Mouse (Mus musculus) adrenal gland, adult 8-10 months (tissue): ENCODE results near the gene Ubl3. TPM values are rescaled to one million over a fixed set of nuclear protein-coding genes. Genes with fewer than 3 reads are reported as not detected.

Source experiments
- DNase-seq: peaks from one replicate; pipeline ENCODE4 v3.0.0; 2022
- total RNA-seq, 4 experiments: library from RNA; stranded (reverse); gene quantifications; 2 replicates each; pipeline ENCODE4 v1.2.4; 2022

The Ubl3 gene
- total RNA-seq, 4 experiments from 2014 or later = 150 to 176 (median 164) TPM

DNA sequence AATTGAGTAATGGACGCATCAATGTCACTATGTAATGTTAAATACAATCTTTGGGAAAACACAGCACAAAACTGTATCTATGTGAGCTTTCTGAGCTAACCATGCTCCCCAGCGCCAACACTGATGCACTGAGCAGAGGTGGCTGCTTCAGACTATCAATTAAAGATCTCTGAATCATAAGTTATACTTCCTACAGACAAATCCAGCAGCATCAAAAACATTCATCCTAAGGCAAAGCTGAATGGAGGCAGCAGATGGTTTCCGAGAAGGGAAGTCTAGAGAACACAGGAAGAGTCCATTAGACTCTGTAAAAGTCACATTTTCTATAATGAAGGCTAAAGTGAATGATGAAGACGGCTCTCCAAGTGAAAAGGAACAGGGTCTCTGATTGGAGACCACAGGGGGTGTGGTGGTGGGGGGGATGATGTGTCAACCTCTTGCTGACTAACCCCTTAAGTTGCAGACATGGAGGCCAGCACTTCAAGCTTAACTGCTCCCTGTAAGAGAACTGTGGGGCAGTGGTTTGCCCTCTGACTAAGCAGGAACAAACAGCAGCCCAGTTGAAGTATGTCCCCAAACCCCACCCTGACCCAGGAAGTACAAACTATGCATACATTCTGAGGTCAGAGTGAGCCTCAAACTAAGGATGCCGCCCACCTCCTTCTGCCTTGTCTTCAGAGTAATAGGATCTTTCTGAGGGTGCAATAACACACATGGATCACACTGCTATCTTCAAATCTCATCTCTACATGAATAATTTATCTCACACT is 29.2 kb downstream of the Ubl3 start:
- no peak for DNase-seq

DNA sequence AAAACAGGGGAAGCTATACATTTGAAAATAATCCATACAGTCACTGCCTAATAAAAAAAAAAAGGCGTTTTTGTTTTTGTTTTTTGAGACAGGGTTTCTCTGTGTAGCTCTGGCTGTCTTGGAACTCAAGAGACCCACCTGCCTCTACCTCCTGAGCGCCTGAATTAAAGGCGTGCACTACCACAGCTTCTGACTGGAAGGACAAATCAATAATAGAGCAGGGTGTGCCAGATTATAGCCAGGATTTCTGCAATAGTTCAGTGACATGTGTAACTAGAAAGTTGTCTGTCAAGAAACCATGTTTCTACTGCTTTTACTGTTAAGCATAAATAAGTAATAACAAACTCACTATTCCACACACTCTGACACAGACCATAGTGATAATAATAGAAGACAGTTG is 30.2 kb downstream of the Ubl3 start:
- DNase-seq = no peak

DNA sequence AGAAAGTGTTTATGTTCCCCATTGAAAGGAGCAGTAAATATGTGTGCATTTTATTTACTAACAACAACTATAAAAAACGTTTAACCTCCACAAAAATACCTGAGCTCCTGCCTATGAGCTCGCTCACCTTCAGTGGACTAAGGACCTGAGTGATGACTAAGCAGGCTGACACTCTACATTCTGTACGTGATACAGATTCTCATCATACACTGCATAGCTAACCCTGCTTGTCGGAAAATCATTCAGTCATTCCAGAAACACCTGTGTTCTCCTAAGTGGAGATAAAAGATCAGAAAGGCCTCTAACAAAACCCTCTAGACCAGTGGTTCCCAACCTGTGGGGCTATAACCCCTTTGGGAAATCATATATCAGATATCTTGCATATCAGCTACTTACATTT is 35.1 kb downstream of the Ubl3 start:
- no peak for DNase-seq

DNA sequence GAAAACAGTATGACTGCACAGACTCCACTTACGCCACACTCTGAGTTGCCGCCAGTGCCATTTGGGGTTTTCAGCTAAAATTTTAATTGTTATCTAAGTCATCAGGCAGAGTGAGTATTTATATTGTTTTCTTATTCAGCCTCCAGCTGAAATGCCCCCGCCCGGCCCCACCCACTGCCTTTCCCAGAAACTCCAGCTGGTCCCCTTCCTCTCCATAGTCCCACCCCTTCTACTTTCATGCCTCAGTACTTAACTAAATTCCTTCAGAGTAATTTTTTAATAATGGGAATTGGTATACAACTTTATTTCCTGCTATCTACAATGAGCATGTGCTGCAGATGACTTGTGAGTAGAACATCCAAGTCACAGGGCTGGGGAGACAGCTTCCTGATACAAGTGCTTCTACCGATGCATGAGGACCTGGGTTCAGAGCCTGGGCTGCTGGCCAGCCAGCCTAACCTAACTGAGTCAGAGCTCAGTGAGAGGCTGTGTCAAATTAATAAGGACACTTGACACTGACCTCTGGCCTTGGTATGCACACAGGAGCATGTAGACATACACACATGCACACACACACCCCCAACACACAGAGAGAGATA is 40.4 kb downstream of the Ubl3 start:
- no peak for DNase-seq

DNA sequence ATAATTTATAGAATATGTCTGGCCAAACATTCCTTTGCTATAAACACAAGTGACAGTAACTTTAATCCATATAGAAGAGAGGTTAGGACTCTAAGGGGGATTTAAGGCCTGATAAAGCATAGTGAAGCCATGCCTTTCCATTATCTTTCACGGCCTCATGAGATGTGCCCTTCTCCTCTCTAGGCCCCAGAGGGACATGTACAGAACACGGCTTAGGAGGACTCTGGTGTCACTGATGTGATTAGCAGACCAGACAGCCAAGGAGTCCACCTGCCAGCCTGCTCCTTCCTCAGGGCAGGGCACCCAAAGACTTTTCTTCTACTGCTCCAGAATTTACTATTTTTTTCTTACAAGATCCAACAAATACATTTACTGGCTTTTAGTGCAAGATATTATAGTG is 42.3 kb downstream of the Ubl3 start:
- no peak for DNase-seq

DNA sequence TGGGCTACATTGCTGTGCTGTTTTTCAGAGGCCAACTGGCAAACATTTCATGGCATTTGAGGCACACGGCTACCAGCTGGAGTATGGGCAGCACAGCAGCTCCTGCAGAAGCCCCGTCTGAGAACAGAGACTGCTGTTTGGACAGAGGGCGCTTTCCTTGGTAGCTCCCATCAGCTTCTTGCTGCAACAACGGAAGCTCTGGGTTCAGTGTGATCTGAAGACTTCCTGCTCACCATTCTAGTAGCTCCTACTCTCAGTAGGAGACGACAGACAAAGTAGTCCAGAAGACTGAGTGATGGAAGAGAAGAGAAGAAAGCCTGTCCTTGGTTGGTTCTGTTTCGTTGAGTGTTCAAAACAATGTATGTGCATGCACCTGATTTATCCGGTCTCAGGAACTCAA is 42.9 kb downstream of the Ubl3 start:
- DNase-seq = no peak

DNA sequence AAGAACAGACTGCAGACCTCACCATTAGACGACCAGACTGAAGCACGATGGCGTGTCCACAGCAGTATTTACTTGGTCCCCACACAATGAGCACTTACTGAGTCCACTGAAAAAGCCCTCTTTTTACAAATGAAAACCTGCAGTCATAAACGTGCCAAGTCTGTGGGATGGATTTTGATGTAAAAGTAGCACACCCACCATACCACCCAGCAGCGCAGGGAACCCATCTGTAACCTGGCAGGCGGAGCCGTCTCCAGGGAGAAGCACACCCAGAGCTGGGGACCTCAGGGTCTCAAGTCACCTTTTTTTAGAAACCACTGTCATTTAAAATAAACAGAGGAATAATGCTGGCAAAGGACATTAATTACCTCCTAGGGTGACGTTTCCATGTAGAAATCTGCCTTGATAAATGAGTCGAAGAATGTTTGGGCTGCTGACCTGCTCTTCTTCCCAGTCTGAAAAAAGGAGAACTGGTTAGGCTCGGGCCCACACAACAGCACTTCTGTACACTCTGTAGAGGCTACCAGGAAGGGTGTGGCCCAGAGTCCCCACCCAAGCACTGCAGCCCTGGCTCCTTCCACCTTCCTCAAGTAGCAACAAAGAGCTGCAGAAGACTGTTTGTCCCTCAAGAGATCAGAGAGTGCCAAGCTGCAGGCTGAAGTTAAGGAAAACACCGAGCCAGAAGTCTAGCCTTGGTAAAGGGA is 43.5 kb downstream of the Ubl3 start:
- no peak for DNase-seq

DNA sequence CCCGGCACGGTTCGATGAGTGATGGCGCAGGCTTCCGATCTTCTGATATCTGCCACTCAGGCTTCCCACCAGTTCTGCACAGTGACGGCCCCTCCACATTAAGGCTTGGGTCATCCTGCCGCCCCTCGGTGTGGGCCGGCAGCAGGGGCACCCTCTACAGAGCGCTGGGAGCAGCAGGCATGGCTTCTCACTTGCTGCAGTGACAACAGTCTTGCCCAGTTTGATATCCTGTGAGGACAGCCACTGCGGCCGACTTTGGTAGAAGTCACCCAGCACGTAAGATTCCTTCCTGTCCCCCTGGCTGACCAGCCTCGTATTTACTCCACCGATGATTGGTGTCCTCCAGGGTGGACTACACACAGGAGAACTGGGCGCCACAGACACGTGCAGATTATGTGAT is 47.2 kb downstream of the Ubl3 start:
- no peak for DNase-seq

DNA sequence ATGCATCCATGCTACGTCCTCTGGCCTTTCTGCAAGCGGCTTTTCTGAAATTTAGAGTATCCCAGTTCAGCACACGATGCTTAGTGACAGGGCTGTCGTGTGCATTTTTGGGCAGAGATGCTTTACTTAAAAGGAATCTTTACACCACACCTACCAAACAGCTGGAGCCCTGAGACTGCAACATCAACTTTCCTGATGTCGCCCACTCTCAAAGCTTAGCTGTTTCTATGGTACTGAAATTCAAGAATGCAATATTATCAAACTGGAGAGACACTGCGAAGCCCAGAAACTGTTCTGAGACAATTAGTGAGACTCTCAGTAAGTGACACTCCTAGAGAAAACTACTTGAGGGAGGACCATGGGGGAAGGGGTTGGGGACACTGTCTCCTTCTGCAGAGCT is 50.4 kb downstream of the Ubl3 start:
- DNase-seq = no peak

DNA sequence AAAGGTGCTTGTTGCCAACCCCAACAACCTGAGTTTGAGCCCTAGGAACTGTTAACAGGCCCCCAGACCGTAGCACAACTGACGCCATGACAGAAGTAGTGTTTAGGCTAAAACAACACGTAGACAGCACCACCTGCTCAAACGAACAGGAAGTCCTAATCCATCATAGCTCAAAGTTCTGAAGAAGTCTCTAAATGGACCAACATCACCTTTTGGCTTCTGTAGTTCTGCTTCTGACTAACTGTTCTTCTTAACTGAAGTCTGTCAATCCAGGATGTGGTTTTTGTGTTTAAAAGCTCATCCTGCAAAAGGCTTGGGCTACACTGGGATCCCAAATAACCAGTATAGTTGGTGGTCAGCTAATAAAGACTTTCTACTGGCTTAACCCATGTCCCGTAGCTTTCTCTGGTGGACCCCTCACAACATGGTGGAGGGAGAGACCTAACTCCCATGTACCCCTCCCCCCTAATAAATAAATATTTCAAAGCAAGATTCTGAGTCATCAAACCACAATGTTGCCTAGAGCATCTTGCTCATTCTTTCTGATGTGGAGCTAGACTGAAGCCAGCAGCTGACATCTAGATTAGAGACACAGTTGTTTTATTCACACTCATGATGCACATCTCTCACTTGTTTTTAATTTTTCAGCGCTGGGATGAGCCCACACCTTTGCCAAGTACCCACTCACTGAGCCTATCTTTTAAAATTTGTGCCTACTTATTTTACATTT is 51.2 kb downstream of the Ubl3 start:
- no peak for DNase-seq

DNA sequence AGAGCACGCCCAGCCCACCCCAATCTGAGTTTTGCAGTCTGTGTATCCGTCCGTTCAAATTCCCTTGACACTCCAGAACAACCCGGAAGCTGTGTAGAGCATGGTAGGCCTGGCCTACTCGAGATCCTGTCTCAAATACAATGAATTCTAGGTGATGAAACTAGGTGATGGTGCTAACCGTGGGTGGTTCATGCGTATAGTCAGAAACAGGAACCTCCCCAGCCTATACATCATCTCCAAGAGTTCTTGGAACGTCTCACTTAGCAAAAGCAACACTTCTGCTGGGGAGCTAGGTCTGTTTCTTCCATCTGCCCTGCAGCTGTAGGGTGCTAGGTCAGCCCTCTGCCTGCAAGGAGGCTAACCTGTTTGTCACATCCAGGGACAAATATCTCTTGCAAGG is 52.1 kb downstream of the Ubl3 start:
- DNase-seq = no peak

DNA sequence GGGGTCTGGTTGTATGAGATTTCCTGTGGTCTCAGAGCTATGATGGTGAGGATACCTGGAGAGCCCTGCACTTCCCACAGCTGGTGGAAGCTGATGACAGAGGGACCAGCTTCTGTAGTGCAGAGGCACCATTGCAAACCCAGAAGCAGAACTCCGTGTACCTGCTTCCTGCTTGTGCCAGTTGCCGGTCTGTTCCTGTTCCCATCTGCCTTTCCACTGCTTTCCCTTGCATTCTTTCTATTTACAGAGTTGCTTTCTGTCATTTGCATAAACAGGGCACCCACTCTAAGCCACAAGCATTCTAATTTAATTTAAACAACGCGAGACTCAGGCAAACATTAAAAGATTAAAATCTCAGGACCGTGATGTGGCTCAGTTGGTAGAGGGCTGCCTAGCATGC is 53.0 kb downstream of the Ubl3 start:
- no peak for DNase-seq

DNA sequence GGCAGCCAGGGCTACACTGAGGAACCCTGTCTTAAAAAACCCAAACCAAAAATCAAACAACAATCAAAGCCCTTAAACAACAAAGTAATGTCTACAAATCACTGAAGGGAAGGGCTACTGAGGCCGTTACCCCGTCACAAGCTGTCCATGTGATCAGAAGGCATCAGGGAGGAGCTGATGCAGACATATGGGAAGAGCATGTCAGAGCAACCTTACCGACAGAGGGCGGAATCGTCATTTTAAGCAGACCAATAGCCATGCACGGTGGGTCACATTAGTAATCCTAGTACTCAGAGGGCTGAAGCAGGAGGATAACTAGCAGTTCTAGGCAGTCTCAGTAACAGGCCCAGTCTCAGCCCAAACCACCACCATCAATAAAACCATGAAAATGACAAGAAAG is 56.6 kb downstream of the Ubl3 start:
- no peak for DNase-seq

DNA sequence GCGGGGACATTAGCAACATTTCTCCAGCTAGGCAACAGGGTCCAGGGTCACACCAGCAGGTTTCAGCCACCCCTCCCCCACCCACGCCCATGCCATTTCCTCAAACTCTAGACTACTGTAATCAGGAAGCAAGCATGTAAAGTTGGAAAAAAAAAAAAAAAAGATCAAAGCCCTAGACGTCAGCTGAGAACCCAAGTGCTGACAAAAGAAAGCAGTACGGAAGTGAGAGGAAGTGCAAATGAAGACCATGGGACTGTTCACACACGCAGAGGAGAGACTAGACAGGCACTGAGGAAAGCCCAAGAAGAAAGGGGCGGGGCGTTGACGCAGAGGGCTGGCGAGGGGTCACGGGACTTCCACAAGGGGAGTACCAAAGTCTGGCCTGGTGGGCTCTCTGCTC is 57.4 kb downstream of the Ubl3 start:
- DNase-seq = no peak

DNA sequence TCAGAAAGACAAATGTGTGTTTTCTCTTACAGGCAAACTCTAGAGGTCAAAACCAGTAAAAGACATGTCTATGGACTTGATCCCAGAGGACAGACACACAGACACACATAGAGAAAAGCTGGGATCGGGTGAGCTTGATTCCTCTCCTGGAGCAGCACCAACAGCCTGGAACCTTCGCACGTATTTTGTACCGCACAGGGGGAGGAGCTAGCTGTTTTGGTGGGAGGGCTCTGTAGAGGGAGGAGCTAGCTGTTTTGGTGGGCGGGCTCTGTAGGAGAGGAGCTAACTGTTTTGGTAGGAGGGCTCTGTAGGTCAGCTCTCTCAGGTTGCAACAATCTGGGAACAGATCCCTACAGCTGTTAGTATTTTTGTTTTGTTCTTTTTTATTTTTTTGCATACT is 58.3 kb downstream of the Ubl3 start:
- no peak for DNase-seq

DNA sequence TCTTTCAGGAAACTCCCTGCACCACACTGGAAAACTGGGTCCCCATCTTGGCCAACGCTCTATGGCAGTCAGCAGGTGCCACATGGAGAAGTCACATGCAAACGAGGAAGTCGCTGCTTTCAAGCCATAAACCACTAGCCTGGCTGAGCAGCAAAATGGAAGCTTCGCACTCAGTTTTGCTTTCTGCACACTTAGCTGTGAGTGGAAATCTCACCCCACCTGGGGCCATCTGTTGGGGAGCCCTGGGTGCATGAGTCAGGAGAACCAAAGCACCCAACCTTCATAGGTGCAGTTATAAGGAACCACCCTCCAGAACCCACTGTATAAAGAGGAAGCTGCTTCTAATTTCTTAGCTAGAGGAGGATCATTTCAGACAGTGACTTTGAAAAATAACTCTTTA is 59.6 kb downstream of the Ubl3 start:
- no peak for DNase-seq

DNA sequence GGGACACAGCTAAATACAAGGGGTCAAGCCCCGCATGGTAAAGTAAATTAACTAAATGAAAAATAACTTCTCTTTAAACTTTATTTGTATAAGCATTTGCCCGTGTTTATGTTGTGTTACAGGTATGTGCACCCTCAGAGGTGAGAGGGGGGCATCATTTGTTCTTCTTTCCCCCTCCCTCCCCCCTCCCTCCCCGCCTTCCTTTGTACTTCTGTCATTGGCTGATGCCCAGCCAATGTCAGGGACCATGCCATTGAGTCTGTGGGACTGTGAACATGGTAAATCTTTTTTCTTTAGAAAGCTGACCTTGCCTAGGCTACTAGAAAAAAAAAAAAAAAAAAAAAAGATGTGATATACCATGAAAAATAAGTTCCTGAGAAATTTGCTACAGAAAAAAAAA is 62.2 kb downstream of the Ubl3 start:
- DNase-seq = no peak

DNA sequence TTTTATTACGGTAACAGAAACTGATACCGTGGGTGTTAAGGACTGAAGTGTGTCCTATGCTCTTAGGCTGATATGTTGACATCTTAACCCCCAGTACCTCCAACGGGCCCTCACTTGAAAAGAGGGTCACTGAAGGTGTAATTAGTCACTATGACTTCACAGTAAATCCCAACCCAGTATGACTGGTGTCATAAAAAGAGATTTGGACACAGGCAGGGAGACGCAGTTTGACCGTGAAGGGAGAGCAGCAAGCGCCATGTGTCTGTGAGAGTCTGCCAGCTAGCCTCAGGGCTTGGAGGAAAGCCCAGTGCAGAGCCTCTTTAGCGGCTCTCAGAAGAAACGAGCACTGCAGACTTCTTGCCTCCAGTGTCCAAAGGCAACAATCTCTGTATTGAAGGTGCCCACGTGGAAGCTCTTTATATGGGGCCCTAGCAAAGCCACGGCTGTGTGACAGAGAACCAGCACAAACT is 62.8 kb downstream of the Ubl3 start:
- DNase-seq = peak; percentile 40

DNA sequence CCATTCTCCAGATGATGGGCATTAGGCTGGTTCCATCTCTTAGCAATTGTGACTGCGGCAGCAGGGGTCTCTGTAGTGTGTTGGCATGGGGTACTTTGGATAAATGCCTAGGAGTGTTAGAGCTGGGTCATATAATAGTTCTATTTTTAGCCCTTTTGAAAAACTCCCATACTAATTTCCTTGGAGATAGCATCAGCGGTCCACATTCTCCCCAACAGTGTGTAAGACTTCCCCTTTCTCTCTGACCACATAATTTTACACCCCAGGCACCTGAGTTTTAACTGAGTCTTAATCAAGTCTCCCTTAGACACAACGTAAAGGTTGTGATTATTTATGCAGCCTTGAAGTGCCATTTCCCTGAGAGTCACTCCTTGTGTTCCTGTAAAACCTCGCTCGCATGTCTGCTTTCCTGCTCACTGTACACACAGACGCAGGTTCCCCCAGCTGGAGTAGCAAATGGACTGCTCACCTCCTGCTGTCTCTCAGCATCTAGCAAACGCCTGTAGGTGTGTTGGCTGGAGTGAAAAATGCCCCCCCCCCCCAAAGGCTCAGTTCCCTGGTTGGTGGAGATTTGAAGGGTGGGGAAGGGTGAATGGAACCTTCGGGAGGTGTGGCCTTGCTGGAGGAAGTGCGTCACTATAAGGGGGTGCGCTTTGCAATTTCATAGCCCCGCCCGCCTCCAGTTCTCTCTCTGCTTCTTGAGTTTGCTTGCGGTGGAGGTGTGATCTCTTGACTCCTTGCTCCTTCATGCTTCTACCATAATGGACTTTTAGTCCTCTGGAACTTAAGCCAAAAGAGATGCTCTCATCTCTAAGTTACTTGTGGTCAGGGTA is 63.5 kb downstream of the Ubl3 start:
- DNase-seq = peak; percentile 23

DNA sequence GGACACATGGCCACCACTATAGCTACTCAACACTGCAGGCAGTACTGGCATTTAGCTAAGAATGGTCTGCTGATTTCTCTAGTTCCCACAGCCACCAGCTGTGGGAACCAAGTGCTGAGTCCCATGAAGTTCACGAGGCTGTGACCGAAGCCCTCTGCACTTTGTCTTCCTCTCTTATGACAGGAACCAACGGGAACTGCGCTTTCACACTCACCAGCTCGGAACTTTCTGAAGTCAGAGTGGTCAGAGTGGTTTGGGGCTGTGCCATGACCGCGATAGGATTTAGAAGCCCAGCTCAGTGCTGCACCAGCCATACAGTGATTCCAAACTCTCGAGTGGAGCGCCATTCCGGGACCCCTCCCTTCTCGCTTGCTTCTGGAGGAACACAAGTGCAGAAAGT is 66.4 kb downstream of the Ubl3 start:
- DNase-seq = no peak

DNA sequence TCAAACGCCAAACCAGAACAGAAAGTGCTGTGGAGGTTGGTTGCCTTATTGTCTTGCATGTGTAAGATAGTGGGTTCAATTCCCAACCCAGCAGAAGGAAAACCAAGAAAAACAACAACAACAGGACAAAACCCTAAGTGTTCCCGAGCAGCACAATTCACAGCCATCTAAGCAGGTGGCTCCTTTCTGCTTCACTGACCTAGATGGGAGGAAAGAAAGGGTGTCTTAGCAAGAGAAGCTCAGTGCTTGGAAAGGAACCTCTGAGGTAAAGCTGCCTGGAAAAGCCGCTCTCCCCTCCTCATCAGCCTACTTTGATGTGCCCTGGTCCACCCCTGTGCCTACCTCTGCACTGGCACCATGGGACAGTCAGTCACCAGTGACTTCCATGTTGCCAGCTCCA is 70.8 kb downstream of the Ubl3 start:
- no peak for DNase-seq

DNA sequence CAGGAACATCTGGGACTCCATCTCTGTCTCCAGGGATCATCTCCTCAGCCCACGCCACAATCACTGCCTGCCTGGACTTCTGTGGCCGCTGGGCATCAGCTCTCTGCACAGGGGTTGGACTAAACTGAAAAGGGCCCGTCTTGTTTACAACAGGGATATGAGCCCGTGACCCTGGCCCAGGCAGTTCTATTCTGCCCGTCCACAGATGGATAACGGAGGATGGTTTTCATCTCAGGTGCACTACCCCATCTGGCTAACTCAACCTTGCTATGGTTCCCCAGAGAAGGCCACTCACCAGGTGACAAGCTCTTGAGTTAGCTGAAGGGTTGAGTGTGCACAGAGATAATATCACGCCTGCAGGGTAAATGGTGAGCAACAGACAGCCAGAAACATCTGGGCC is 78.2 kb downstream of the Ubl3 start:
- no peak for DNase-seq
